Mouse (Mus musculus) heart, adult 2 months (tissue): ENCODE results near the gene Mnt.

Source experiments
- CTCF ChIP-seq: fragments of 200-600 bp; IDR thresholded peaks from 2 replicates; pipeline ENCODE4 v1.8.1; 2022; ENCODE audit warnings: antibody characterized with exemption, mild to moderate bottlenecking, moderate library complexity
- EP300 ChIP-seq: fragments of 200-500 bp; IDR thresholded peaks from 2 replicates; pipeline ENCODE4 v1.6.1; 2011; ENCODE audit warnings: low read depth, low read length, control low read depth; ENCODE audit not compliant: insufficient read depth

DNA sequence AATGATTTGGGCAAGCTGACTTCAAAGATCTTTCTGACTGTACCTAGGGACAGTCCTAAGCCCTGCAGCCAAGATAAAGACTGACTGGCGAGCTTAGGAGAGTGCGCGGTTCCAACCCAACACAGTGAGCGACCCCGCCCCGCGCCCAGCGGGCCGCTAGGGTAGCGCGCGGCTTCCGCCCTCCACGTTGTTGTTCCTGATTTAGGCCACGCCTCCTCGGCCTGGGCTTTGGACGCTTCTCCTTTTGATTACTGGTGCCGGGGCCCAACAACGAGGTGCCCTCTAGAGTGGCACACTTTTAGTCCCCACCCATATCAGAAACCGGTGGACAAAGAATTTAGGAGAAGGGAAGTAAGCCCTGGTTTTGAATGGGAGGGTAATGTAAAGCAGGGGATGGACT lies 908 bp upstream of the Mnt start:
- no peak for TF ChIP-seq EP300
- peak; percentile 62 for TF ChIP-seq CTCF
